Mouse (Mus musculus) embryo, embryonic 11 days (tissue): ENCODE measurements around the gene Mthfd1l.
"Not testable (repeated sequence)": the region's sequence is repeated elsewhere in the genome, so short reads cannot be mapped to it uniquely, and the experiment has no call there.

Experiments used
- DNase-seq: peaks from one replicate; pipeline ENCODE4 v3.0.0-alpha.2; 2015

Gene Mthfd1l

DNA sequence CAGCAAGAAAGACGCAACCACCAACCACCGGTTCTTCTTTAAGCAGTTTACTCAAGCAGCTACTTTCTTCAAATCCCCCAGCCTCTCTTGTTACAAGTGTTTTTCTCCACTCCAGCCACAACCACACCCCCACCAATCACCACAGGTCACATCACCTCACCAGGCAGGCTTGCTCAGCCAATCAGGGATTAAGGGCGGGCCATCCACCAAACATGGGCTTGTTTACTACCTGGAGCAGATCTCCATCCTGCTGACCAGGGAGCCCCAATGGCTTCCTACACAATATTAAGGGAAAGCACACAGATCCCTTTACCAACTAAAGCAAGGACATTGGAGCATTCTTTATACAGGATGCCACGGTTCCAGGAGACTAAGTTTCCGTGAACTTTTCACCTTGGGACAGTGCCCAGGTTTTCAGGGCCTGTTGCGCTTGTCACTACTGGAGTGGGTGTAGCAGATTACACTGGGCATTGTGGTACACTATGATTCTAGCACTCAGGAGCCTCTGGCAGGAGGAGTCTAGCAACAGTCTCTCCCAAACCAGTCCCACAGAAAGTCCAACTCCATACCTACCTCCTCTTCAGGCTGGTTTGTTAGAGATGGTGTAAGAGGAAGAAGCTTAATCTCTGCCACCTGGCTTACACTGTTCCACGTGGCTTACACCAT is 150.5 kb downstream of the Mthfd1l start:
- DNase-seq = not testable (repeated sequence)

DNA sequence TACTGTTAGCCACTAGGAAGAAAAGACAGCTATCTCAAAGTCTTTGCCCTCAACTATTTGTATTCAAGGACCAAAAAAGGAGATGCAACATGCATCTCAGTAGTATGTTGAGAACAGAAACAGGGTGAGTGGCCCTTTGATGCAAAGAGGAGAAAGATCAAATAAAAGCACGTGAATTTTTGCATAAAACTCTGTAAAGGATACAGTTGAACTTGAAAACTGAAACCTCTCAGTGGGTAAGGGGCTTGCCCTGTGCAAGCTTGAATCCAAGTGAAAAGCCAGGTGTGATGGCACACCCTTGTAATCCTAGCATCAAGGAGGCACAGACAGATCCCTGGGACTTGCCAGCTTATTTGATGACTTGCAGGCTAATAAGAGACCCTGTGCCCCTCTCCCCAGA is 151.2 kb downstream of the Mthfd1l start:
- DNase-seq = no peak

DNA sequence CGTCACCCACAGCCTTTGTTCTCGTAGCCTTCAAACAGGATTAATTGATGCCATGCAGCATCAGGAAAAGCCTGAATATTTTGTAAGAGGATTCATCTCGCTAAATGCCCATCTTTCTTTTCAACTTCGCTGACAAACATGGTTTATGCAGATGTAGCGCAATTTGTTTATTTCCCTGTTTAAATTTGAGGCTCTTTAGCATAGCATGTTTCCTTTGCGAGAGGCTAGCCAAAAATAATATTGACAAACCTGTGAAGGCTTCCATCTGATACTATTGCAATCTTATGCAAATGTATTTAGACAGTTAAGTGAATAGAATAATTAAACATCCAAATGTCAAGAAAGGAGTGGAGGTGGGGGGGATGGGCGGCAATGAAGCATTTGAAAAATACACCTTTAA is 152.3 kb downstream of the Mthfd1l start:
- DNase-seq = no peak

DNA sequence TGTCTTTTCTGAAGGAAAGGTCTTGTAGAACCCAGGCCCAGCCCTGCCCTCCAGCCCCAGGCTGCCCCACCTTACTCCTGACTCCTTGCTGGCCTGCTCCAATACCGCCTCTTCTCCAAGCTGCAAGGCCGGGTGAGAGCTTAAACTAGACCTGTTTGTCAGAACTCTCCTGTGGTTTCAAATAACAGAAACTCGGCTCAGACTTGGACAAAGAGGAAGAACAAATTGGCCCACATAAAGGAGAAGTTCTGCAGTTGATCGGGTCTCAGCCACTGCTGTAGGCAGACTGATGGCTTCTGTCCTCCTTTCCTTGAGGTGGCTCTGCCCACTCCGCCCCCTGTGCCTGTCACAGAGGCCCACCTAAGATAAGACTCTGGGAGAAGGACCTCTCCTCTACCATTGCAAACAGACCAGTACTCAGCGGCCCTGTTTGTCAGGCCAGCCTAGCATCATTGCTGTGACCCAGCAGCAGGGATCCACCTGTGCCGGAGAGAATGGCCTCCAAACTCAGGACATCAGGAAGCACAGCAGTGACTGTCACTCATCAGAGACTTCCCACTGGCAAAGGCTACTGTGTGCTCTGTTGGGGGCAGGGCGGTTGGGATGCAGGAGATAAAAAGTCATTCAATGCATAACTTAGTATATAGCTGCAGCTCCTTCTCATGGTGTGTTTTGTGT is 153.6 kb downstream of the Mthfd1l start:
- no peak for DNase-seq

DNA sequence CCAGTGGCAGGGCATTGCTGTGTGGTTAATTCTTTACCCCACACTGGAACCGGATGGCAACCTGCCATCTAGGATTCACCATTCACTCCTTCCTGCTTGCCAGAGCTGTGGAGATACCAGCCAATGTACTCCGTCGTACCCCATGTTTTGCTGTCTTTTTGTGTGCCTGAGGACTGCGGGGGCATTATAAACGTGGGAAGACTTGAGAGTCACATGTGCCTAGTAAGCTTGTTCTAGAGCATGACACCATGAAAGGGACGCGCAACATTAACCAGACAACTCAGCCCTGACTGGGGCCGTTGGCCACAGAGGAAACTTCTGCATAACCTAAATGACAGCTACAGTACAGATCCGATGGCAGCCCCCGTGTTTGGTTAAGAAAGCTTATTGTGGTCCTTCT is 155.5 kb downstream of the Mthfd1l start:
- DNase-seq = no peak

DNA sequence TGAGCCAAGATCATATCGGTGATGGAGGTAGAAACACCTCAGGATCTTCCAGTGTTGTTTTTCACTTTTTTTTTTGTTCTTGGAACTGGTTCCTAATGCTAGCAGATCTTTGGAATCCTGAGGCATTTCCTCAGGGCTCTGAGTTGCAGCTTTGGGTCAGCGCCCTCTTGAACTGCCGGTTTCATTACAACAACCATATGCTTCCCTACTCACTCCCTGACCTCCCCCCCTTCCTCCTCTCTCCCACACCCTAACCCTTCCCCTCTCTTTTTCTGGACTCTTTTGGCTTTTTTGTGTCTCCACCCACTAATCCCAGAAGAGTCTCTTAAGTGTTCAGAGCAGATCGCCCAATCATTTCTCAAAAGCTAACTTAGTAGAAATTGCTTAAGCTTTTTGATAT is 156.0 kb downstream of the Mthfd1l start:
- peak; percentile 41 for DNase-seq

DNA sequence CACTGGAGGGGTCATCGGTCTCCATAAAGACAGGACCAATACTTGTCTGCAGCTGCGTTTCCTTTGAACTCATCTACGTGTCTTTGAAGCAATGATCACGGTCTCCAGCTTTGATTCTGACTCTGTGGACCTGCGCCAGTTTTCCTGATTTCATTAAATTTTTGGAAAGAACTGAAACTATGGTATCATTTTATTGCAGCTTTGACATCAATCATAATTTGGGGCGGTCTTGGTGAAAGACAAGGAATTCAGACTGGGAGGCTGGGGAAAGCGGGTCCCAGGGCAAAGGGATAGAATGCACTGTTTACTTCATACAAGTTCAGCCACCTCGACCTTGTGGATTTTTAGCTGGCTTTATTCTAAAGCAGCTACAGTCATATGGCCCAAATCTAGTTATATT is 156.5 kb downstream of the Mthfd1l start:
- DNase-seq = no peak

DNA sequence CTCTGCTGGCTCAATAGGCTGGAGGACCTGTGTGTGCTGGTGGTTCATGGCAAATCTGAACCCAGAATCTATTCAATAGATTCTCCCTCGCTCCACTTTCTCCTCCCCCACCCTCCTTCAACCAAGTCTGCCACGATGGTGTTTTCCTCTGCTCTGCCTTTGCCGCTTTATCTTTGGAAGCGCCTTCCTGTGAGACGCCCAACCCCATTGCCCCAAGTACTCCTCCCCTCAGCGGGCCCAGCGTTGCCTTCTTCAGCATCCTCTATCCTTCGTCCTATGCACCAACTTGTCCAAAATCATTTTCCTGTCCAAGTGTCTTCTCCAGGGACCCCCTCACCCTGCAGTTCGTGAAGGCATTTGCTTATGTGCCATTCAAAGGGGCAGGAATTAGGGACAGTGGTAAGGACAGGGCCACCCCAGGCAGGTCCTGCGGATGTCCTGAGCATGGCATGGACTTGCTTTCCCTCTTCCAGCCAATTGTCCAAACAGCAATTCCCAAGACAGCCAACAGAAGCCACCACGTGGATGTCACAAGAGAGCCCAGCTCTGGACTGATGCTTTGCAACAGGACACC is 157.2 kb downstream of the Mthfd1l start:
- no peak for DNase-seq

DNA sequence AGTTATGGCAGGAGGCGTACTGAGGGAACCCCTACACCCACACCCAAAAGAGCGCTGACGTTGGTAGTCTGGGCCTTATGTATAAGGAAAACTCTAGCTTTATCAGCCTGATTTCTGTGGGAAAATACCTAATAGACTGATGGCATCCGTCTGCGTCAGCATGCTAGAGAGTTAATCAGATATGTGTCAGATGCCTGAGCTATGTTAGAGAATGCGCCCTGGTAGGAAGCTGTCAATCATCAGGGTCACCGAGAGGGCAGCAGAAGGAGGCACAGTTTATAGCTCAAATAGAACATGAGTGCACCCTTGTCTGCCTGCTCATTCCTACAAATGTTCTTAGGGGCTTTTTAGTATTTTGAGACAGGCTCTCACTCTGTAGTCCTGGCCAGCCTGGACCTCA is 159.8 kb downstream of the Mthfd1l start:
- DNase-seq = peak; percentile 44

DNA sequence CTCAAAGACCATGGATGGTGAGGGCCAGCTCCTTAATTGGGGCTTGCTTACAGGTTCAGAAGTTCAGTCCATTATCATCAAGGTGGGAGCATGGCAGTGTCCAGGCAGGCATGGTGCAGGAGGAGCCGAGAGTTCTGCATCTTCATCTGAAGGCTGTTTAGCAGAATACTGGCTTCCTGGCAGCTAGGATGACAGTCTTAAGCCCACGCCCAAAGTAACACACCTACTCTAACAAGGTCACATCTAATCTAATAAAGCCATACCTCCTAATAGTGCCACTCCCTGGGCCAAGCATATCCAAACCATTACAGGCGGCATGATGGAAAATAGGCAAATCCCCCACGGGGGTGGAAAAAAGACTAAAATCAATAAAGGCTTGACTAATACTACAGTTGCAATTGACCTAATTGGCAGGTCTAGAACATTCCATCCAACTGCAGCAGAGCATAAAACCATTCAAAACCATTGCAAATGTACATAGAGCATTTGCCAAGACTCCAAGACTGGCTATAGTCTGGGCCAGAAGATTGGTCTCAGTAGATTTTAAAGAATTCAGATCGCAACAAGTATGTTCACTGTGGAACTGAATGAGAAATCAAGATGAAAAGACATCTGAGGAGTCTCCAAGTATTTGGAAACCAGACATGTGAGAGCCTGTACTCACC is 162.3 kb downstream of the Mthfd1l start:
- DNase-seq = no peak

DNA sequence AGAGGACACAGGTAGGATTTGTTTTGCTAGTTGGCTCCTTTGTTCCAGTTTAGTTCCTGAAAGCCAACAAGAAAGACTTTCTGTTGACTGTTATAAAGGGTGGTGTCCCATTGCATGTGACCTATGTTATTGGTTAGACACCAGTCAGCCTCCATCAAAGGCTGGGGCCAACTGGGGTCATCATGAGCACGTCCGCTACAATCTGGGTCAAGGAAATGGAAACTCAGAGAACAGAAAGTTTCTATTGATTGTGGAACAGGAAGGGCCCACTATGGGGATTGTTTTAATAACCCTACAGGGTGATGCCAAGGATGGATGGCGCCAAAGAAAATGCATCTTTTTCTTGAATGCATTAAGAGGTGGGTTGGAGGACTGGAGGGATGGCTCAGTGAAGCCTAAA is 166.6 kb downstream of the Mthfd1l start:
- DNase-seq = no peak

DNA sequence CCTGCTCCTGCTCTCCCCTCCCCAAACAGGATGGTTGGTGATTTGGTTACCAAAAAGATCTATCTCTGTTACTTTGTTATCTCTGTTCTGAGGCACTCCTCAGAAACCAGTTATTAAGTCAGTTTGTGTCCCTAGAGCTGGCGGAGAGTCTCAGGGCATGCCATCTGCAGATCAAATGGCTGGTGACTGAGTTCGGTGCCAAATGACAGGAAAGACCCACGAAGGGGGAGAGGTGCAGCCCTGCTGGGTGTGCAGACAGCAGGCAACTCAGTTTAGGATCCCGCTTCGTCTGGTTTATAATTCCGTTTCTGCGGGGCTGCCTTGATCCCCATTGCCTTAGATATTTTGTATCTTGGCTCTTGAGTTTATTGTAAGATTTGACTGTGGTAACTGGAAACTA is 168.8 kb downstream of the Mthfd1l start:
- DNase-seq = no peak

DNA sequence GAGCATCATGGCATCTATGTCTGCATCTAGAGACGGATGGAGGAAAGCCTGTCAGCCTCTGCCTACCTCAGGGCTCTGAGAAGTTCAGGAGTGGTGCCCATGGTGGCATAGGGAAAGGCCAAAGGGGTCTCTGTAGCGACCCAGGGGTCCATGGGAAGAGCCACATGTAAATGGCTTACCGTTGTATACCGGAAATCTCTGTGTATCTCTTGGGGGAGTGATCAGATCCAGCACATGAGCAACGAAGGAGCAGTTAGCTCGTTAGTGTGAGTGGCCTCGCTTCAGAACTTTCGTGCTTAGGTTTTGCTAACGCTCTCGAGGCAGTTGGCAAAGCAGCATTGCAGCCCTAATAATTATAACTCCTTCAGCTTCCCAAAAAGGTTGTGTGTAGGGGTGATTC is 169.9 kb downstream of the Mthfd1l start:
- no peak for DNase-seq

DNA sequence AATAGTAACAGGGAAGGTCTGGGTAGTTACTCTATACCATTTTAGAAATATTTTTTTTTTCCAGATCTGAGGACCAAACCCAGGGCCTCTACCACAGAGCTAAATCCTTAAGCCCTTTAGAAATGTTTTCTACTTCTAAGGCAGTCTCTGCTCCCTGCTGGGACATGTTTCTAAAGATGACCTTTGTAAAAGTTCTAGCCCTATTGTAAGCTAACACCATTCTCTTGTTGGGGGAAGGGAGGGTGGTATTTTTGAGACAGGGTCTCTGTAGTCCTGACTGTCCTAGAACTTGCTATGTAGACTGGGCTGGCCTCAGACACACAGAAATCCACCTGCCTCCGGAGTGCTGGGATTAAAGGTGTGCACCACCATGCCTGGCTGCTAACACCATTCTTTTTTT is 170.5 kb downstream of the Mthfd1l start:
- DNase-seq = no peak

DNA sequence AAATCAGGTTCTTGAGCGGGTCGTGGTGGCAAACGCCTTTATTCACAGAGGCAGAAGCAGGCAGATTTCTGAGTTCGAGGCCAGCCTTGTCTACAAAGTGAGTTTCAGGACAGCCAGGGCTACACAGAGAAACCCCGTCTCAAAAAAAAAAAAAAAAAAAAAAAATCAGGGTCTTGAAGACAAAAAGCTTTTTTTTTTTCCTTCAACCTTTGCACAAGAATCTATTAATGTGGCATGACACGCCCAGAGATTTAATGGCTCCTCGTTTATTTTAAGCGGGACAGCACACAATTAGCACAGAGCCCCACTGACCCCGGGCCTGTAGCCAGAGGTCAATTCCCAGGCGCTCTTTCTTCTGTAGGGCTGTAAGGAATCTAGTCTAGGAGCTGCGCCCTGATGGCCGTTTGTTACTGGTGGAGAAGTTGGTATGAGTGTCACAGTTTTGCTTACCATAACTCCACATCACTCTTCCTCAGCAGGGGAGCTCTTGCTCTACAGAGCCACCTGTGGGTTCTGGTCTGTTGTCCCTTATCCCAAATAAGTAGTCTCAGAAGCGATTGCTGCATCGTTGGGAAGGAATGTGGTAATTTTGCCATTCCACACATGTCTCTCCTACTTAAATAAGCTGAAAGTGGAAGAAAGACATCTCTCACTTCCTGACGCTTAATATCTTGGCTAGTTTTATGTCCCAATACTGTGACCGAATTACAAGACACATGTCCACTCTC is 172.3 kb downstream of the Mthfd1l start:
- peak; percentile 35 for DNase-seq

DNA sequence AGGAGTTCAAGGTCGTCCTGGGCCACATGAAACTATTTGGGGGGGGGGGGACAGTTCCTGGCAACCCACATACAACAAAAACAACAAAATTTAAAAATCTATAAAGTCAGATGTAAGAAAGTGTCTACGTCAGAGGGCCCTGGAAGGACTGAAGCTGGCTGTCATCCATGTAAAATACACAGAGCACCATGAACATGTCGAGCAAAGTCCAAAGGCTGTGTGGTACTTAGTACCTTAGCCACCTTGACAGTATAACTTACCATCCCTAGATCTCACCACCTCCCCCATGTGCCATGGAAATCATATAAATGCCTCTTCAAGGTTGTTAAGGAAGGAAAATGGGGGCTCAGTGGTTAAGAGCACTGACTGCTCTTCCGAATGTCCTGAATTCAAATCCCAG is 174.0 kb downstream of the Mthfd1l start:
- no peak for DNase-seq

DNA sequence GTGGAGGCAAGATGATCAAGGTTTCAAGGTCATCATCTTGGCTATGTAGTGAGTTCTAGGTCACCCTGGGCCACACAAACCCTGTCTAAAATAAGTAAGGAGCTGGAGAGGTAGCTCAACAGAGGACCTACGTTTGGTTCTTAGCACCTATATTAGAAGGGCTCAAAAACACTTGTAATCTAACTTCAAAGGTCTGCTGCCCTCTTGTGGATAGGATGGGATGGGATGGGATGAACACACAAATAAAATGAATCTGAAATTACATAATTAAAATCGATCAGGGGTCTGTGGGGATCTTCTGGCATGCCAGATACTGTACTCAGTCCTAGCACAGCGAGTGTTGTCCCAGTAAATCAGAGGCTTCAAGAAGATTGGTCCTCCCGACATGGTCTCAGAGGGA is 178.2 kb downstream of the Mthfd1l start:
- DNase-seq = no peak

DNA sequence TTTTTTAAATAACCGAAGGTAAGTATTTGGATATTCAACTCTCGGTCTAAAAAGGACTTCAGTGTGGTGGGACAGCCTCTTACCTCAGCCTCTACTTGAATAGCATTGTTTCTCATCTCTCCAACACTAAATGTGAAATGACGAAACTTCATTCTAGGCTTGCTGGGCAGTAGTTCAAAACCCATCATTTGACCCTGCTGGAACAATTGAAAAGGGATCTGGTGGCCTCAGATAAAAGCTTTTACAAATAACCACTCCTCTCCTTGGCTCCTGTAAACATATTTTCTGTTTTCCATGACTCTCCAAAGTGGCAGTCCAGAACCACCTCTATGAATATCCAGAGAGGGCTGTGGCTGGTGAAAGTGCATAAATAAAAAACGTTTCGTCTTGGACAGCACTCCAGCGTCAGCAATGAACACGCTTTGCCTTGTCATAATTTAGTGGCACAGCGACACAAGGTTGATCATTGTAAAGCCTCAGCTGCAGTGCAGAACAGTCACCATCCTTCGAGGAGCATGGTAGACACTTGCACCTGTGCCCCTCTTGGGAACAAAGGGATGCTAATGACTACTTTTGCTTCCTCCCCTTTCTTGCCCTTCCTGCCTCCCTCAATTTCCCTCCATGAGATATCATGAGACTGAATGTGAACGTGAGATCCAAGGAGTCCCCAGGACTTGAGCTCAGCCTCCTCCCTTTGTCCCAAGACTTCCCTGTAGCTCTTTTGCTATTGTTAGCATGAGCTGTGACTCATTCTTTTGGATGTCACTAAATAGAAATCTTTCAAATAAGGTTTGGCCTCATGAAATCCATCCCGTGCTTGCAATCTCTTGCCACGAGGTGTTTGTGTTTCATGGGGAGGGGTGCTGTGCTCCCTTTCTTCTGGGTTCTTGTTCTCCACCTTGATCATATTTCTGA is 179.2 kb downstream of the Mthfd1l start:
- DNase-seq = no peak

DNA sequence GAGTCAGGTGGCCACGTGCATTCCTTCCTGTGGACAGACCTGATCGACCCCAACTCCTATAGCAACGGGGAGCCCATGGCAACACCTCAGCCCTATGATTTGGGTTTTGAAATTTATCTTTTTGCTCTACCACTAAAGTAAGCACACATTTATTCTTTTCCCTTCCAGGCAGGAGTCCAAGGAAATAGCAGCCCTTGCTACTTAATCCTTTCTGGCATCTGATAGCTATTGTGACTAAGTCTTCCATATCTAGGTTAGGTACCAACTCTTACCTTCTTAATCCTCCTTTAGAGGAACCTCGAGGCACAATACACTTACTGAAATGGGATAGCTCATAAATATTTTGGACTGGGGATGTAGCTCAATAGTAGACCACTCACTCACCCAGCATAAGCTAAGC is 180.1 kb downstream of the Mthfd1l start:
- DNase-seq = no peak

DNA sequence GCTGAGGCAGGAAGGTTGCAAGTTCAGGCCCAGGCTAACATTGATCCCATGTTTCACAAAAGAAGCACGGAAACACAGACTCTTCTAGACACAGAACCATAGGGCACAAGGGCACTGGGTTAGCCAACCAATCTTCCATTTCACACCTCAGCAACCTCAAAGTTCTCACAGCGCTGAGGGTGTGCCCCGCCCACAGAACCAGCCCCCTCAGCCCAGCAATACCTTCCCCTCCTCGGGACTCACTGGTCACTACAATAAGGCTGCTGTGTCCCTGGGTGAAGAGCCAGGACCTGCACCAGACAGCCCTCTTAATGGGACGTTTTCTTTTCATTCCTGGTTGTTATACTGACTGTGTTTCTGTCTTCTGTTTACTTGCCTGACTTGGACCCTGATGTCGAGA is 181.1 kb downstream of the Mthfd1l start:
- DNase-seq = no peak

DNA sequence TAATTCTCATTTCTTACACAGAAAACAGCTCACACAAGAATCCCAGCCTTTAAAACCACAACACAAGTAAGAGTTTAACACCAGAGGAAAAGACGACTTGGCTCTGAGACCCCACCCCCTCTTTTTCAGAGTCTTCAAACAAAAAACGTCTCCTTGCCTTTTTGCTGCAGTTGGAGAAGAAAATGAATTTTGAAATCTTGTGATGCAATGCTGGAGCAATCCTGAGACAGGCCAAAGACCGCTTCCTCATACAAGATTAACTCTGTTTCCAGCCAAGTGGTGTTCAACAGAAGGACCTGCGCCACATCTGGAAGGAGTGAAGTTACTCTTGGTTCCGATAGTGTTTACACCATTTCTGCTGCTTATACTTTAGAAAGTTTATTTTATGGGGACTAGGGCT is 182.6 kb downstream of the Mthfd1l start:
- DNase-seq = no peak

DNA sequence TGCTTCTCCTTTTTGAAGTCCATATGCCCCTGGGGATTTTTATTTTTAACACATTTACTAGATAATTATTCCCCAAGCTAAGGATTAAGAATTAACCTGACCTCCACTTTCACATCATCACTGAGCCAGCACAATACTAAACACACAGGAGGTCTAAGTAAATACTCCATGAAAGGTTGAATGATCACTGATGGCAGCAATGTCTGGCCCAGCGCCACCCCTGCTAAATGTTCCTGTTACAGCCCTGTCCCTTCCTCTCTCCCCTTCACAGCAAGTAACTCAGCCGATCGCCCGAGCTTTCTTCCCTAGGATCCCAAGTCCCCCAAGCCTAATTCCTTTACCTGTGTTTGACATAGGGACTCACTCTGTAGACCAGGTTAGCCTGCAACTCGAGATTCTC is 185.6 kb downstream of the Mthfd1l start:
- no peak for DNase-seq
